Mouse (Mus musculus) neural tube, embryonic 15.5 days (tissue): ENCODE data around the gene Trpm3. TPM values are rescaled to one million over a fixed set of nuclear protein-coding genes. Genes with fewer than 3 reads are reported as not detected.

Experiments
- ATAC-seq: fragments of 200-750 bp; cut with Nextera tagmentation; 2 replicates; pipeline ENCODE4 v1.8.0; 2017; ENCODE audit warnings: mild to moderate bottlenecking, moderate TSS enrichment, moderate library complexity; ENCODE audit not compliant: low FRiP score
- H3K27ac ChIP-seq: fragments of 300-500 bp; sonication (generic); replicated peaks from 2 replicates; pipeline ENCODE4 v1.5.1; 2015; ENCODE audit warnings: mild to moderate bottlenecking, inconsistent platforms
- H3K27me3 ChIP-seq: fragments of 300-500 bp; sonication (generic); replicated peaks from 2 replicates; pipeline ENCODE4 v1.6.1; 2015; ENCODE audit warnings: inconsistent platforms
- H3K36me3 ChIP-seq: fragments of 300-500 bp; sonication (generic); 2 replicates; pipeline ENCODE4 v1.6.1; 2015; ENCODE audit warnings: inconsistent platforms
- H3K4me1 ChIP-seq: fragments of 300-500 bp; sonication (generic); 2 replicates; pipeline ENCODE4 v1.6.1; 2015; ENCODE audit warnings: inconsistent platforms
- H3K4me2 ChIP-seq: fragments of 300-500 bp; sonication (generic); 2 replicates; pipeline ENCODE4 v1.6.1; 2015; ENCODE audit warnings: inconsistent platforms, mild to moderate bottlenecking, moderate library complexity
- H3K4me3 ChIP-seq: fragments of 300-500 bp; sonication (generic); replicated peaks from 2 replicates; pipeline ENCODE4 v1.5.1; 2015; ENCODE audit warnings: mild to moderate bottlenecking, inconsistent platforms
- H3K9ac ChIP-seq: fragments of 300-500 bp; sonication (generic); replicated peaks from 2 replicates; pipeline ENCODE4 v1.6.1; 2015; ENCODE audit warnings: mild to moderate bottlenecking, inconsistent platforms
- H3K9me3 ChIP-seq: fragments of 300-500 bp; sonication (generic); replicated peaks from 2 replicates; pipeline ENCODE4 v1.6.1; 2016; ENCODE audit warnings: inconsistent platforms
- WGBS: fragments of 180-500 bp; shearing (Covaris S2); methylation state at CpG from one replicate; pipeline ENCODE4 v1.1.7; 2015; ENCODE audit warnings: mixed read lengths; 5-methylcytosine and 5-hydroxymethylcytosine counted together
- microRNA counts: library from miRNA; unstranded; fragments of <30 nt; microRNA quantifications from one replicate; lab custom pipeline; 2016
- microRNA-seq: library from miRNA; unstranded; fragments of <30 nt; microRNA quantifications from one replicate; pipeline ENCODE4, GENCODE M21; 2017
- polyA plus RNA-seq: library from polyadenylated mRNA; unstranded; fragments of >200 nt; fragmentation: Nextera tagmentation; extraction: Ambion mirVana; gene quantifications from 2 replicates; pipeline ENCODE4 v1.2.1, GENCODE M21; 2015

Trpm3 gene
- polyA plus RNA-seq, 1 experiment from 2014 or later: 18.8 TPM

- no peak for ATAC-seq
- no peaks in the 10 kb centered on the region for H3K36me3 ChIP-seq
- WGBS: 49% methylated on average over 11 of the region's 11 CpGs
Observed at GRCm38 (mm10) chr19:23036782-23037477, 898.1 kb downstream of the Trpm3 start.

GRCm38 (mm10) chr19:23037499-23037898 lies 898.7 kb downstream of the Trpm3 start:
- Histone ChIP-seq H3K36me3 (no peaks in the 10 kb centered on the region), H3K4me3 (no peak overlapping the region), H3K27me3 (no peaks in the 10 kb centered on the region), H3K4me2 (no peak overlapping the region), H3K27ac (no peak overlapping the region), H3K9me3 (no peaks in the 10 kb centered on the region), H3K4me1 (no peaks in the 10 kb centered on the region), H3K9ac (no peak overlapping the region)
- 84% methylated on average over 14 of the region's 14 CpGs for WGBS
- no peak for ATAC-seq

More at GRCm38 (mm10) chr19:23036782-23037477, 898.1 kb downstream of the Trpm3 start:
- no peaks in the 10 kb centered on the region for H3K9me3 ChIP-seq
- no peak overlapping the region for H3K4me2 ChIP-seq
- H3K27ac ChIP-seq: no peak overlapping the region
- H3K27me3 ChIP-seq: no peaks in the 10 kb centered on the region
- no peak overlapping the region for H3K4me3 ChIP-seq
- H3K4me1 ChIP-seq: no peaks in the 10 kb centered on the region
- no peak overlapping the region for H3K9ac ChIP-seq

- no peak for ATAC-seq
- no peak overlapping the region for H3K9ac ChIP-seq
- 91% methylated on average over 2 of the region's 2 CpGs for WGBS
Observed at GRCm38 (mm10) chr19:23038321-23038720, 899.5 kb downstream of the Trpm3 start.

GRCm38 (mm10) chr19:23041483-23042167 lies 902.8 kb downstream of the Trpm3 start:
- 61% methylated on average over 6 of the region's 6 CpGs for WGBS
- no peak overlapping the region for H3K9ac ChIP-seq
- no peaks in the 10 kb centered on the region for H3K9me3 ChIP-seq
- H3K36me3 ChIP-seq: no peaks in the 10 kb centered on the region
- H3K4me3 ChIP-seq: no peak overlapping the region
- H3K4me1 ChIP-seq: no peaks in the 10 kb centered on the region
- ATAC-seq: no peak
- no peak overlapping the region for H3K27ac ChIP-seq
- no peaks in the 10 kb centered on the region for H3K27me3 ChIP-seq
- H3K4me2 ChIP-seq: no peak overlapping the region

More at GRCm38 (mm10) chr19:23038321-23038720, 899.5 kb downstream of the Trpm3 start:
- no peaks in the 10 kb centered on the region for H3K9me3 ChIP-seq
- H3K36me3 ChIP-seq: no peaks in the 10 kb centered on the region
- no peak overlapping the region for H3K4me3 ChIP-seq
- no peaks in the 10 kb centered on the region for H3K4me1 ChIP-seq
- H3K4me2 ChIP-seq: no peak overlapping the region
- no peak overlapping the region for H3K27ac ChIP-seq
- no peaks in the 10 kb centered on the region for H3K27me3 ChIP-seq

- no peak overlapping the region for H3K27ac ChIP-seq
- H3K36me3 ChIP-seq: no peaks in the 10 kb centered on the region
- no peak overlapping the region for H3K9ac ChIP-seq
- no peaks in the 10 kb centered on the region for H3K9me3 ChIP-seq
- H3K27me3 ChIP-seq: no peaks in the 10 kb centered on the region
- WGBS: 68% methylated on average over 6 of the region's 6 CpGs
- H3K4me2 ChIP-seq: no peak overlapping the region
- H3K4me3 ChIP-seq: no peak overlapping the region
- no peaks in the 10 kb centered on the region for H3K4me1 ChIP-seq
- no peak for ATAC-seq
Observed at GRCm38 (mm10) chr19:23042168-23042733, 903.4 kb downstream of the Trpm3 start.

- H3K9ac ChIP-seq: no peak overlapping the region
- H3K9me3 ChIP-seq: no peaks in the 10 kb centered on the region
- no peaks in the 10 kb centered on the region for H3K36me3 ChIP-seq
- no peak overlapping the region for H3K27ac ChIP-seq
- H3K4me2 ChIP-seq: no peak overlapping the region
- H3K4me1 ChIP-seq: no peaks in the 10 kb centered on the region
- no peak for ATAC-seq
- no peak overlapping the region for H3K4me3 ChIP-seq
- no peaks in the 10 kb centered on the region for H3K27me3 ChIP-seq
Observed at GRCm38 (mm10) chr19:23043699-23044098, 904.9 kb downstream of the Trpm3 start.

MicroRNA genes within 50 kb of the gene (microRNA counts, 519-probe panel; counts per million panel counts)
- microRNA mmu-miR-204 (lab: Ali Mortazavi, UCI): 3,186 counts per million, percentile 77 among the panel's probes with 10 or more counts

Small RNAs within 50 kb of the gene (microRNA-seq; reads per million reads assigned to microRNA genes)
- gene Mir204: 461 reads per million, percentile 73 among the genes with 10 or more reads in this experiment
